Mouse (Mus musculus) ES-CJ7 (cell line): ENCODE results near the gene Anks1.
A peak's percentile ranks its signal among the peaks of the same experiment; 100 is the strongest.
"Not testable (repeated sequence)": the region's sequence is repeated elsewhere in the genome, so short reads cannot be mapped to it uniquely, and the experiment has no call there.

ENCODE experiments used
- DNase-seq: peaks from one replicate; pipeline ENCODE4 v3.0.0; 2011; ENCODE audit warnings: low read depth, low spot score

Anks1 gene

DNA sequence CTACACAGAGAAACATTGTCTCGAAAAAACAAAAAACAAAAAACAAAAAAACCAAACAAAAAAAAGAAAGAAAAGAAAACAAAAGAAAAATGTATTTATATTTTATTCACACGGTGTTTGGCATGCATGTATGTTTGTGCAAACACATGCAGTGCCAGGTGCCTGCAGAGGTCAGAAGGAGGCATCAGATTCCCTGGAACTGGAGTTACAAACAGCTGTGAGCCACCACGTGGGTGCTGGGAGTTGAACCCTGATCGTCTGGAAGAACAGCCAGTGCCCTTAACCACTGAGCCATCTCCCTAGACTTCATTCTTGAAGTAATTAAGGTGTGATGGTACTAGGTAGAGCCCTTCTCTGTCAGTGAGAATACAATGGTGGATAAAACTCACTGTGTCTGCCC, 57.0 kb downstream of the Anks1 start:
- no peak for DNase-seq

DNA sequence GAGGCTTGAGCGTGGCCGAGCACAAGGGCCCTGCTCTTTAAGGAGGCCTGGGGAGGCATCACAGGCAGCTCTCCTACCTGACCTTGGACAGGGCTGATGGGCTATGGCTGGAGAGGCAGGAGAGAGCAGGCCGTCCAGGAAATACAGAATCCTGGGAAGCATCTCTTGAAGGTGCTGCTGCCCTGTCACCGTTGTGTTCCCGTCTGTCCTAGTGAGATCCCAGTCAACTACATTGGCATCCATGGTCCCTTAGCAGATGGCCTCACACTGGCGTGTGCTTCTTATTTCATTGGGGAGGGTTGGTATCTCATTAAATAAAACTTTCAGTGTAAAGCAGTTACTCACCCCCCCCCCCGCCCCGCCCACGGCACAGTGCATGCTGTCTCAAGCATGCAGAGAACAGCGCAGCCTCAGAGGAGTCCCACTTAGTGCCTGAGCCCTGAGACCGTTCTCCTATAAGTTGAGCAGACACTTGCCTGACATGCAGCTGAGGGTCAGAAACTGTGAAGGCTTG, 57.5 kb downstream of the Anks1 start:
- no peak for DNase-seq

DNA sequence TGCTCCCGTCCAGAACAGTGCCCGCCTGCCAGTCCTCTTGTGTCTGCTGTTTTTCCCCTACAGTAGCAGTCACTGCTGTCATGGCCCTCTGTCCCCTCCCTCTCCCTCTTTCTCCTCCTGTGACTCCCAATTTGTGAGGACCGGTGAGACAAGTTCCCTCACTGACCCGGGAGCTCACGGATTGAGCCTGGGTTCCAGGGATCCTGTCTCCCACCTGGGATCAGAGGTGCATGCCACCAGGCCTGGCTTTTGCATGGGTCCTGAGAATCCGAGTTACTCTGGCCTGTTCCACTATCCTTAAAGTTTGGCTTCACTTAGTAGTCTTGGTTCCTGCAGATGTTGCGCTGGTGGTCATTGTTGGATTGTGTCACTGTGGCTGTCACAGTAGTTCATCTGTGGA, 58.4 kb downstream of the Anks1 start:
- no peak for DNase-seq

DNA sequence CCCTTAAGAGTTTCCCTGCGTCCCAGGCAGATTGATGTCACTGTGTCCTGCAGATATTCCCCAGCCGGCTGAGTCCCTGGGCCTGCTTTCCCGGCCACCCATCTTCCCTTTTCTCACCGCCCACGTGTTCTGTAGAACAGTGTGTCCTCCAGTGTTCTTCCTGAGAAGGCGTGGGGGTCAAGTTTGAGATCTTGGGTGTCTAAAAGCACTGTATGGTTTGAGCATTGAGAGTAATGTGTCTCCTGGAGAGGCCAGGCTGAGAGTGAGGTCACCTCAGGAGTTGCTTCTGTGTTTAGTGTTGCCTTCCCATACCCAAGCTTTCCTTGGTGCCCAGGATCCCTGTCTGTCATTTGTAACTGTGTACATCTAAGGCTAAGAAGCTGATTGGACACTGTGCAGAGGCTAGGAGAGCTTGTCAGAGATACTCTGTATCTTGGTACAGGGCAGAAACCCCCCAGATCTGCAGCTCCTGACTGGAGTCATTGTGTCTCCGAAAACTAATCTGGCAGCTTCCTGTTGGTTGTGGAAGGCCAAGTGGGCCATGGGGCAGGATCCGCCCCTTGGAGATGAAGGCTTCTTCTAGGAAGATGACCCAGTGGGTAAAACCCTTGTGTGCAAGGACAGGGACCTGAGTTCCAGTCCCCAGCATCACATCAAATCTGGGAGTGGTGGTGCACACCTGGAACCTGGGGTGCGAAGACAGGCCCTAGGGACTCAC, 59.1 kb downstream of the Anks1 start:
- no peak for DNase-seq

DNA sequence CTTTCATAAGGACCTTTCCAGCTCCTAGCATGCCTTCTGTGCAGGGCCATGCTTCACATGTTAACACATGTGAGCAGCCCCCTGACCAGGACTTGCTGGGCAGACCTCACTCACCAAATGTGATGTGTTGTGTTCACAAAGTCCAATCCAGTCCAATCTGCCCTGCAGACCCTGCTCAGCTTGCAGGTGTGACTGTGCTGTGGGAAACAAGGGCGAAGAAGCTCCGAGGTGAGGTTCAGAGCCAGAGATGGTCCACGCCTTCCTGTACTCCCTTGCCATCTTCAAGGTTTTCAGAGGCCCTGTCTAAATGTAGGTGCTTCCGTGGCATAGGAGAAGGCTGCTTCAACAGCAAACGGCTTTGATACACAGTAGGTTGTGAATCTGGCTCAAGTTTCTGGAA, 59.8 kb downstream of the Anks1 start:
- no peak for DNase-seq

DNA sequence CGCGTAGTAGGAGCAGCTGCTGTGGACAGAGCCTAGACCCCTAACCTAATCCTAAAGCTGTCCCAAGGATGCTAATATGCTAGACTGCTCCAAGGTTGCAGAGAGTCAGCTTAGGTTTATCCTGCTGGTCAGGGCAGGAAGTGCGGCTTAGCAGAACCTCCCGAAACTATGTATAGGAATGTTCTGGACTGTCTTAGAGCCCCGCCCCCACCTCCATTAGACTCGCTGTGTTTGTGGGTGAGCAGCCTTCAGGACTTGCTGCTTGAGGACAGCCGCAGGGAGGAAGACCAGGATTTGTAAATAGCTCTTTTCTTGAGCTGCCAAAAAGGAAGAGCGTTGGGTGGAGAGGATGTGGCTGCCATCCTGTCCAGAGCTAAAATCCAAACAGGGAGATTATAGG, 60.3 kb downstream of the Anks1 start:
- DNase-seq = peak; percentile 68

DNA sequence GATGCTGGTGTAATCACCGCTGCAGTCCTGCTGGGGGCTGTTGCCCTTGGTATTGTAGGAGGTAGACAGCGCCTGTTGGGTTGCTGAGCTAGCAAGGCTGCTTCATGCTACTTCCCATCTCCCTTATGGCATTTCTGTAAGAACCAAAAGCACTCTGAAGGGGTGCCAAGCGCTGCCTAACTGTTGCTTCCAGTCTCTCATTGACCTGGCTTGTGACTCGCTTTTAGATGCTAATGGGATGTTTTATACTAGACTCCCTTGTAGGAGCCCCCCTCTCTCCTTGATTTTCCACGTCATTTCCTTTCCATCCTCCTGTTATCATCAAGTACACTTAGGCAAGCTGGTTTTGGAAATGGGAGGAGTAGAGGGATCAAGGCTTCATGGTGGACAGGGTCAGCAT, 60.8 kb downstream of the Anks1 start:
- DNase-seq = peak; percentile 16

DNA sequence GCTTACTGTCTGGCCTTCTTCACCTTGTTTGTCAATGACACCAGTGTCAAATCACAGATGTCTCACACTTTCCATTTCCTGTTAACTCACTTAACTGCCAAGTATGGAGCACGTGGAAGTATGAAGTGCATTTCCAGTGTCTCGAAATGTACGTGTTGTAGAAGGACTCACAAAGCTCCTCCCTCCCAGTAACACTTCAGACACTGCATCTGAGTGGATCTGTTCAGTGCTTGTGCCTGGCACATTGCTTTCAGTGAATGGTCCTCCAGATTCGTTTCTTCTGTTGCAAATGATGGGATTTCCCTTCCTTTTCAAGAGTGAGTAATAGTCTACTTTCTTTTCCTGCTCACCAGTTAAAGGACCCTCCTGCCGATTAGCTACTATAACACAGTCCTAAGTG, 61.2 kb downstream of the Anks1 start:
- DNase-seq = no peak

DNA sequence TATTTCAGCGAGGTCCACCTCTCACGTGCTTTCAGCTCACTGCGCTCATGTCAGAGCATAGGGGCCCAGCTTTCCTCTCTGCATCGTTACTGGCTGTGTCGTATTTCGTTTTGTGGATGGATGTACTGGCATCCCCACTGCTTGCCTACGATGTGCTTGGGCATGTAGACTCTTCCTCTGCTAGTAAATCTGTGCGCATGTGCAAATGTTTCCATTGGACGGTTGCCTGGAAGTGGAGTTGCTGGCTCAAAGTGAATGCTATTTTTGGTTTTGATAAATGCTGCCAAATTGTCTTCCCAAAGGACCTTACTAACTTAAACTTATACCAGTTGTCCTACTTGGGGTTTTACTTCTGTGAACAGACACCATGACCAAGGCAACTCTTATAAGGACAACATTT, 62.4 kb downstream of the Anks1 start:
- DNase-seq = no peak

DNA sequence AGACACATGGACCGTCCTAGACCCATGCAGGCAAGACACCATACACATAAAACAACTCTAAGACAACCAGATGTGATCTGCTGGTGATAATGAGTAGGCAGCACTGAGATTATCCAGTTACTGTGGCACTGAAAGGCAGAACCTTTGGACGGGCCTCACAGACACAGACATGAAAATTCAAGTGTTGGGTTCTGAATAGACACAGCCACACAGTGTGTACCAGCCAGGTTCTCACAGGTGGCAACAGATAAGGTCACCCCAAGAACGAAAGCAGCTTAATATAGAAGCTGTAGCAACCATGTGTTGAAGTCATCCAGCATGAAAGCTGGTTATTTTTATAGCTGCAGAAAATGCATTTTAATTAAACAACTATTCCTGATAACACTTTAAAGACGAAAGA, 64.2 kb downstream of the Anks1 start:
- no peak for DNase-seq

DNA sequence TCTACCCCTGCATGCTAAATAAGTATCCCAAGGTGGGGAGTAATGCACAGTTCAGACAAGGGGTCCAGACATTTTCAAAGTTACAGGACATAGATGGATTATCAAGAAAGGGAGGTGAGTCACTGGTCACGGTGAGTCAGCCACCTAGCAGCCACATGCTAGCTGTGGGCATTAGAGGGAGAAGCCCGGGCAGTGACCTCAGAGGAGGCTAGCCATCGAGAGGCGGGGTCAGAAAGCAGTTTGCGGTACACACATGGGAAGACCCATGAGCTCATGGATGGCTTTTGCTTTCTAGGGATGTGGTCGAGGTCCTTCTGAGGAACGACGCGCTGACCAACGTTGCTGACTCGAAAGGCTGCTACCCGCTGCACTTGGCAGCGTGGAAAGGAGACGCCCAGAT, 67.2 kb downstream of the Anks1 start:
- DNase-seq = no peak

DNA sequence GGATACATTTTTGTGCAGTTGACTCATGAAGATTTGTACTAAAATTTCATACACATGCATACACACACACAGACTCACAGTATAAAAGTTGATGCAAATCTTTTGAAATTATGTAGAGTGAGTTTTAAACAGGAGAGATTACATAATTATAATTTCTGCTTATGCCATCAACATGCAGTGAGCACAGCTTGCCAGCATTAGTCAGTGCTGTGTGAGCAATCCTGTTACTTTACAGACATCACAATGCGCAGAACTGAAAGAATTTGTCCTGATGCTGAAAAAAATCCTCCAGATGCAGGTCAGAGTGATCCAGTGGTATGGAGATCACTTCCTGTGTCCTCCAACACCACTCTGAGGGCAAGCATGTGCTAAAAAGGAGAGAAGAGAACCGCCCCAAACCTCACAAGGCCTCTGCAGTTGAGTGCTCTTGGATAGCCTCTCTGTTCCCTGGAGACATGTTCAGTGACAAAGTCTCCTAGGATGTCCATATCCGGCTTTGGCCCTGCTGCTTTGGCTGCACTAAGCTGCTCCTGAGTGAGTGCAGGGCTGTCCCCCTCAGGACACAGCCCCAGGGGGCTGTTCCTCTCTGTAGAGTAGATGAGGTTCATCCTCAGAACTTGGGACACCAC, 68.0 kb downstream of the Anks1 start:
- DNase-seq = no peak

DNA sequence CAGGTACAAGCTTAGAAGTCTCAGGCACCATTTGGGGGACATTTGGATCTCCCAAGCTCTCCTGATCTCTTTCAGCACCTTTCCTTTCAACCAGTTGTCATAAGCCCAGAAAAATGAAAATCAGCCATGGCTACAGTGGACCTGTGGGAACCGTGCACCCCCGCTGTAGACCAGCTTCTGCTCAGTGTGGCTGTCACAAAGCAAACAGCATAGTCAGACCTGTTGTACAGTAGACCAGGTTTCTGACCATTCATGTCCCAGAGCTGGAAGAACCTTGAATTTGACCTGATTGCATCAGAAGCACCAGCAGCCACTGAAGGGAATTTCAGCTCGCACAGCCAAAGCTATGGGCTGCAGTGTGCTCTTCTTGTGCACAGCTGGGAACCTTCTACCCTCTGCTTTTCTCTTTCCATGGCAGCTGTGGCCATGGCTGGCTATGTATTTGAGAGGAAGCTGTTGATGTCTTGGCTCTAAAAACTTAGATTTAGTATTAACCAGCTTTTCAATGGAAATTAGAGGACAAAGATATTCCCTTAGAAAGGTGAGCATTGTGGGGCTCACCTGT, 71.4 kb downstream of the Anks1 start:
- DNase-seq = no peak

DNA sequence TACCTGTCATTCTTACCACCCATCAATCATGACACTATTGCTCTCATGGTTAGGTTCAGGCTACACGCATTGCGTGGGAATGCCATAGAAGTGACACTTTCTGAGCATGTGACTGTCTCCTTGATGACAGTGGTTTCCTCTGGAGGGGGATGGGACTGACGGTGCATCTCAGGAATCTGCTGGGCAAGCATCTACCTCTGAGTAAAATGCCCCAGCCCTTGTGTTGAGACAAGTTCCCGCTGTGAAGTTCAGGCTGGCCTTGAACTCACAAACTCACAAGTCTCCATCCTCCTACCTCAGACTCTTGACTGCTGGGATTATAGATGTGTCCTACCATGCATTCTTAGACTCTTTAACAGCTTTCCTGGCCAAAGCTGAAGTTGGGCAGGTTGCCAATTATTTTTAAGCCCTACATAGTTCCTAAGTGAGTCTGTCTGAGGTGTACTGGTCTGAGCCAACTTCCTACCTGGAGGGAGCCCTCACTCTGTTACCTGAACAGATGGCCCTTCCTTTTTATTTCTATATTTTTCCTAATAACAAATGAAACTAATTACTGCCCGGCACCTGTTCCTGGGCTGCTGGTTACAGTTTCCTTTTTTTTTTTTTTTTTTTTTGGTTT, 72.5 kb downstream of the Anks1 start:
- peak; percentile 30 for DNase-seq

DNA sequence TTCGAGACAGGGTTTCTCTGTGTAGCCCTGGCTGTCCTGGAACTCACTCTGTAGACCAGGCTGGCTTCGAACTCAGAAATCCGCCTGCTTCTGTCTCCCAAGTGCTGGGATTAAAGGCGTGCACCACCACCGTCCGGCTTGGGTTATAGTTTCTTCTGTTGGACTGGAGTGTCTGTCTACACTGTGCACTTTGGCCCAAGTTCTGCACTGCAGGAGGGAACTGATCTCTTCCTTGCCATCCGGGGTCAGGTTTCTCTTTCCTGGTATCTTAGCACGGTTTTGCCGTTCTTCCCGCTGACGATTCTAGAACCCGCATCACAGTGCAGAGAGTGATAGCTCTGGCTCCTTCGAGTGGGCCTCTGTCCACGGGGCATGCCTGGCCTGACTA, 73.0 kb downstream of the Anks1 start:
- not testable (repeated sequence) for DNase-seq

DNA sequence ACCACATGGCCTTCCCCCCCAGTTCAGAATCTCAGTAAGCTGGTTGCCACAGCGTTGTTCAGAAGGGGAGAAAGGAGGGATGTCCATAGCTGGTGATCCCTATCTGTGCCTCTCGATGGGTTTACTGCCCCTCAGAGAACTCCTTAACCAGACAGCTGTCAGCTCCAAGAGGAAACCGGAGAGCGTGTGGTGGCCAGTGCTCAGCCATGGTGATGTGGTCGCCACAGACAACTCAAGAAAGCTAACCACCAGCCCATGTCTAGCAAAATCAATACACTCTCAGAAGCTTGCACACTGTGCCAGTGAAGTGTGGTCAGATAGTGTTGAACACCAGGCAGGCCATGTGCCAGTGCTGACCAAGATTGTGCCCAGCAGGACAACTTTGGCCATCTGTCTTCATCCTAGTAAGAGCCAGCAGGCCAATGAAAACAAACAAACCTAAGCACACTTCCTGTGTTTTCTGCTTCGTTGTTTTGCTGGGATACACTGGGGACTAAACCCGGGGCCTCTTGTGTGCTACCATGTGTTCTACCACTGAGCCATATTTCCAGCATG, 73.7 kb downstream of the Anks1 start:
- no peak for DNase-seq

DNA sequence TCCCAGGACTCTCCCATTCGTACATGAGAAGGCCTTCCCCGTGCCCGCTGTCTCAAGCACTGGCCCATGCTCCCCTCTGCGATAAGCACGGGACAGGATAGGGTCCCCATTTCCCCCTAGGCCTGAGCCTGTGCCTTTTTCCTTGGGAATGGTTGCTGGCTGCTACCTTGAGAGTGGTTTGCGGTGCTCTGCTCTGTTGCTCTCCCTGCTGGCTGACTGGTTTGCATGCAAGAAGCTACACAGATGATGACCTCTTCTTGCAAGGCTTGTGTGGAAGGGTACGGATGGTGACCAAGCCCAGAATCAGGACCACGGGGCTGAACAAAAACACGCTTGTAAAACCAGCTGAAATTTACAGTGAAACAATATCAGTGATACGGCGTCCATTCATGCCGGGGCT, 75.3 kb downstream of the Anks1 start:
- DNase-seq = no peak

DNA sequence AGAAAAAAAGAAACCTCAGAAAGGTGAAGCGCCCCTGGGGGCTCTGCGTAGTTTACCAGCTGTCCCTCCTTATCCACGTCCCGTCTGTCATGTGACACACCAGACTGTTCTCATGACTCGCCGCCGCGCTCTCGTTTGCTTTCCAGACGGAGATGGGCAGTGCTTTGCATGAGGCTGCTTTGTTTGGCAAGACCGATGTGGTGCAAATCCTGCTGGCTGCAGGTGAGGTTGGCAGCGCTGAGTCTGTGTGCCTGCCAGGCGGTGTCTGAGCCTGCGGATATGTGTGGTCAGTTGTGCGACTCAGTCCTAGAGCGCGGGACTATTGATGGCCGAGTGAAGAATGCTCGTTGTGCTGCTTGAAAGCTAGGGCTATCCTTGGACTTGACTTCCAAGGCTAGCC, 77.0 kb downstream of the Anks1 start:
- DNase-seq = no peak

DNA sequence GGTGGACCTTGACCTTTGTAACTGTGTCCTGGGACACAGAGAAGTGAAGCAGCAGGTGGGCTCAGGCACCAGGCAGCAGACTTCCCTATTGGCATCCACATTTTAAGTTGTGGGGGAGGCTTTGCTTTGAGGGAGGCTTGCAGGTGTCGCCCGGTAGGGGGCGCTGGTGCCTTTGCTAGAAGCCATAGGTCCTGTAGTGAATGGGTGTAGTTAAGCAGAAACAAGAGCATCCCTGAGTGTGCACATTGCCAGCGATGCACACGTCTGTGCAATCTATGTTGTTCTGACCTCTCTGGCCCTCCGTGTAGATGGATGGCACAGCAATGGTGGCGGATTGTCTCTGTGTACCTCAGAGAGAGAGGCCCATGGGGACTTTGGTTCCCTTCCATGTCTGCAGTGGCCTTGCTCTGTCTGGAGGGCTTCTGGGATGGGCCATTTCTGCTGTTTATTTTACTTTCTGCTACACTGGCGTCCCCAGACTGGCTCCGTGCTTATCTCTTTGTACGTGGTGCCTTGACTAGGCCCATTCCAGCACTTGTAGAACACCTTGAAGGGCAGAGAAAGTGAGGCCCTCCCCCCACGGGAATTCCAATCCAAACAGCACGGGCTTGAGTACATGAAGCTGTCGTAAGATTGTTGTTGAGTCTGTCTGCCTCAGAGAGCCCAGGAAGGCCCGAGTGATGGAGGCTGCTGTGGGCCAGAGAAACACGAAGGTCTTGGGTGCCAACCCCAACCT, 80.9 kb downstream of the Anks1 start:
- DNase-seq = peak; percentile 86

DNA sequence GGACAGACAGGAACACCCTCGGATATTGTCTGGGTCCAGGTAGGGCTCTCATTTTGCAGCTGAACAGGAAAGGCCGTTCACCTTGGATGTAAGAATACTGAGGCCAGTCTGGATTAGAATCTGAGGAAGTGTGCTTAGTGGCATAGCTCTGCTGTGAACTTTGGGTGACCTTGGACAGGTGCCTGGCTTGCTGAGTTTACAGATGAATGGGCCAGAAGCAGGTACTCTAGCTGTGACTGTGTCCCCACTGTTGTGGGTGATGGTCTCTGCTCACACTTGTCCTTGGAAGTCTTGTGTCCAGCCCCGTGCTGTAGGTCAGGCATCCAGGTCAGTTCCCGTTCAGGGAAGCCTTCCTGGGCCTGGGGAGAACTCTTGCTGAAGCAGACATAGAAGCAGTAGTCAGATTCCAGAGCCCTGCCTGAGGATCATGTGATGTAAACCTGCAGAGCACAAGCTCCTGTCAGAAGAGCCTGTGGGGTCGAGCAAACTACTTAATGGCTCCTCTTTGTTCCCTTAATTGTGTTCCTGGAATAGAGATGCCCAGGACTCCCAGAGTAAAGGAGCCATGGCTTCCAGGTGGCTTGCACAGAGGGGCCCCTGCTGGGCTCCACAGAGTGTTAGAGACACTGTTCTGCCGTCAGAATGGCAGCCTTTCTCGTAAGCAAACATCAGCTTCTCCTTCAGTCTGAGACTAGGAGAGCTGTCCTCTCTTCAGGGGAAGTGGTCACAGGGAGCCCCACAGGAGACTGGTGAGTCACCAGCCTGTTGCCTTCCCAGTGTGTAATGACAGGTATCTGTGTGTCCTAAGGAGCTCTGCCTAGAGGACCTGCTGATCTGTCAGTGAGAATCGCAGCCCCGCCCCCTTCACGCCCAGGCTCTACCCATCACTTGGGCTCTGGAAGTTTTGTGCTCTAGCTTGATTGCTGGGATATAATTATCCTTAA, 85.2 kb downstream of the Anks1 start:
- peak; percentile 88 for DNase-seq

DNA sequence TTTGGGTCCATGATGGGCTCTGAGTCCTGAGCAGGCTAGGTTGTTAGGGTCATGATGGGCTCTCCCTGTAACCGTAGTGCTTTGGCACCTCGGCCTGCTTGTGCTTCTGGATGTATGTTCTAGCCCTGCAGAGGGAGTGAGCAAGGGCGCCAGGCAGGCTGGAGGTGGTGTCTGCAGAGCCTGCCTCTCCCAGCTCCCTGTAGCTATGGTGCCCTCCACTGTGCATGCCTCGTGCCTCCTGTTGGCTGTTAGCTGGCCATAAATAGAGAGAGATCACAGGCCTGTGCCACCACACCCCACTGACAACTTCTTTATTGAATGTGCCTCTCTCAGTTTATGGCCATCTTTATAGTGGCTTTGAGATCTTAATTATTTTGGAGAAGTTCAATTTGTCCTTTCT, 87.2 kb downstream of the Anks1 start:
- DNase-seq = no peak
